Mouse (Mus musculus) G1E (cell line): ENCODE measurements around the gene Ank3. TPM values are rescaled to one million over a fixed set of nuclear protein-coding genes. Genes with fewer than 3 reads are reported as not detected.

Source experiments
- ATAC-seq: 2 replicates; pipeline ENCODE4 v1.8.0; 2016; ENCODE audit warnings: mild to moderate bottlenecking; ENCODE audit not compliant: insufficient number of reproducible peaks, poor library complexity, low FRiP score, severe bottlenecking; ENCODE audit errors: extremely low read depth
- DNase-seq: peaks from one replicate; pipeline ENCODE4 v3.0.0; 2012; ENCODE audit warnings: low spot score
- H3K27me3 ChIP-seq: 2 replicates; pipeline ENCODE4 v1.6.1; 2012; ENCODE audit warnings: mild to moderate bottlenecking, low read length, inconsistent platforms; ENCODE audit not compliant: insufficient read depth
- H3K36me3 ChIP-seq: replicated peaks from 2 replicates; pipeline ENCODE3; 2012; ENCODE audit warnings: mild to moderate bottlenecking, inconsistent platforms
- H3K4me1 ChIP-seq: 2 replicates; pipeline ENCODE4 v1.6.1; 2012; ENCODE audit warnings: low read depth, low read length, inconsistent platforms, mixed read lengths; ENCODE audit not compliant: insufficient read depth
- H3K4me3 ChIP-seq: 2 replicates; pipeline ENCODE4 v1.5.1; 2012; ENCODE audit warnings: low read depth, mild to moderate bottlenecking, inconsistent platforms, low read length, moderate library complexity, mixed read lengths
- H3K9me3 ChIP-seq: replicated peaks from 2 replicates; pipeline ENCODE4 v1.6.1; 2012; ENCODE audit warnings: inconsistent platforms
- CTCF ChIP-seq: IDR thresholded peaks from 2 replicates; pipeline ENCODE4 v1.5.1; 2012; ENCODE audit warnings: low read depth, low read length, inconsistent platforms, mixed read lengths
- GATA1 ChIP-seq: IDR thresholded peaks from 2 replicates; pipeline ENCODE4 v1.6.1; 2012; ENCODE audit warnings: borderline replicate concordance, low read length, inconsistent platforms, mixed read lengths
- GATA2 ChIP-seq: IDR thresholded peaks from 2 replicates; pipeline ENCODE4 v1.6.1; 2012; ENCODE audit warnings: low read depth, low read length, inconsistent platforms, borderline replicate concordance
- POLR2AphosphoS5 ChIP-seq: IDR thresholded peaks from 2 replicates; pipeline ENCODE4 v1.6.1; 2012; ENCODE audit warnings: low read depth, low read length, inconsistent platforms; ENCODE audit not compliant: insufficient replicate concordance
- TAL1 ChIP-seq: conservative IDR thresholded peaks from 2 replicates; pipeline ENCODE4 v1.6.1; 2012; ENCODE audit warnings: low read depth, low read length, inconsistent platforms, mixed read lengths
- polyA plus RNA-seq: library from polyadenylated mRNA; stranded (reverse); fragments of >175 nt; gene quantifications from 2 replicates; pipeline ENCODE4 v1.2.3, GENCODE M21; 2012
- total RNA-seq, 2 experiments: library from RNA; stranded (forward) in 1 of 2; stranded (reverse) in 1 of 2; fragments of 200-1000 nt in 1 of 2; fragments of >200 nt in 1 of 2; fragmentation: Nextera tagmentation in 1 of 2; gene quantifications; 2 replicates each; pipeline ENCODE4 v1.2.3; 2014 to 2017

Gene Ank3
- total and polyA plus RNA-seq, 3 experiments, result 0.98 TPM; not detected in 2

DNA sequence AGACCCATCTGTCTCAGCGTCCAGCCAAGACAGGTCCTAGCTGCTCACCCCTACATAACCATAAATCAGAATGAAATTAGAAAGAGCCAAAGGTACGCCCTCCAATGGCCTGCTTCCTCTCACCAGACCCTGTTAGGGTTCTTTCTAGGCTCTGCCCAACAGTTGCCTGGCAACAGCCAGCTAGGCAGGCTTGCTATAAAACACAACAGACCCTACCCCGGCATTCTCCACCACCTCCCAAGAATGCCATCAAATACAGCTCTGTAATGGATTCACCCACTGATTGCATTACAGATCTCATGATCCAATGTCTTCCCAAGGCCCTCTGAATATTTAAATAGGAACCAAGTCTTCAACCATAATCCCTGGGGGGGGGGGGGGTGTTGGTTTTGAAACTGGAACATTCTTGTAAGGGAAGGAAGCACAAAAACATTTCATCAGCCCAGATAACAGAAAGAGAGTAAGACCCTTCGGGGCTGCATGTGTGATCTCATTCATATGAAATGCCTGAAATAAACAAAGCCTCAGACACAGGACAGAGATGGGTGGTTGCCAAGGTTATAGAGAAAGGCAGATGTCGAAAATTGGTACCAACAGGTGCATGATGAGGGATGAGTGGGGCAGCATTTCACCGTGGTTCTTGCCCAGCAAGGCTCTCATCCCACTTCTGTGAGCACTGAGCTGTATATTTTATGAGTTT lies 415.4 kb downstream of the Ank3 start:
- Histone ChIP-seq H3K9me3 (peaks cover 43% of the 10 kb centered on the region), H3K36me3 (no peaks in the 10 kb centered on the region), H3K27me3 (no peaks in the 10 kb centered on the region), H3K4me3 (no peak overlapping the region), H3K4me1 (no peaks in the 10 kb centered on the region)
- DNase-seq (no peak), ATAC-seq (no peak)
- TF ChIP-seq POLR2AphosphoS5 (no peak), TAL1 (no peak), CTCF (no peak), GATA1 (no peak), GATA2 (no peak)

DNA sequence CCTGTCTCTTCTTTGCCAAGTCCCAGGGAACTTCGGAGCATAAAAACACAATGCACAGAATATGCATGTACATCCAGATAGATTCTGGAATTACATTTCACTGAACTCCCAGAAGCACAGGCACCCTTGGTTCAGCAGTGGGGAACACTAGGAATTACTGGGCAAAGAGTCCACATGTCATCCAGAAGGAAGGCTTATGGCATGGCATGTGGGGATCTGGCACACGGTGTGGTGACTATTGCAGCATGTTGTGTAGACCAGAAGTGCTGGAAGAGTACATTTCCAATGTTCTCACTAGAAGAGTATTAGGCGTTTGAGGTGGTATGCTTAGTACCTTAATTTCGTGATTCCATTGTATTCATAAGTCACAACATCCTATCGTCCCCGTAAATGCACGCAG lies 422.7 kb downstream of the Ank3 start:
- Histone ChIP-seq H3K9me3 (peaks cover 65% of the 10 kb centered on the region), H3K4me1 (no peaks in the 10 kb centered on the region), H3K36me3 (no peaks in the 10 kb centered on the region), H3K27me3 (no peaks in the 10 kb centered on the region), H3K4me3 (no peak overlapping the region)
- DNase-seq, result no peak
- TF ChIP-seq CTCF (no peak), TAL1 (no peak), GATA1 (no peak), GATA2 (no peak), POLR2AphosphoS5 (no peak)
- no peak for ATAC-seq

- H3K4me3 ChIP-seq, result no peak overlapping the region
- H3K27me3 ChIP-seq, result no peaks in the 10 kb centered on the region
- no peaks in the 10 kb centered on the region for H3K4me1 ChIP-seq
- H3K36me3 ChIP-seq, result no peaks in the 10 kb centered on the region
- ATAC-seq (no peak), DNase-seq (no peak)
- peaks cover 76% of the 10 kb centered on the region for H3K9me3 ChIP-seq
- no peak for TF ChIP-seq CTCF
These were observed 430.2 kb downstream of the Ank3 start for GRCm38 (mm10) chr10:69828770-69829169.

GRCm38 (mm10) chr10:69829236-69829635 lies 430.7 kb downstream of the Ank3 start:
- Histone ChIP-seq H3K4me1 (no peaks in the 10 kb centered on the region), H3K4me3 (no peak overlapping the region), H3K9me3 (peaks cover 76% of the 10 kb centered on the region), H3K27me3 (no peaks in the 10 kb centered on the region), H3K36me3 (no peaks in the 10 kb centered on the region)
- DNase-seq (no peak), ATAC-seq (no peak)
- no peak for TF ChIP-seq POLR2AphosphoS5
- no peak for TF ChIP-seq GATA2
- no peak for TF ChIP-seq GATA1
- no peak for TF ChIP-seq CTCF
- no peak for TF ChIP-seq TAL1

DNA sequence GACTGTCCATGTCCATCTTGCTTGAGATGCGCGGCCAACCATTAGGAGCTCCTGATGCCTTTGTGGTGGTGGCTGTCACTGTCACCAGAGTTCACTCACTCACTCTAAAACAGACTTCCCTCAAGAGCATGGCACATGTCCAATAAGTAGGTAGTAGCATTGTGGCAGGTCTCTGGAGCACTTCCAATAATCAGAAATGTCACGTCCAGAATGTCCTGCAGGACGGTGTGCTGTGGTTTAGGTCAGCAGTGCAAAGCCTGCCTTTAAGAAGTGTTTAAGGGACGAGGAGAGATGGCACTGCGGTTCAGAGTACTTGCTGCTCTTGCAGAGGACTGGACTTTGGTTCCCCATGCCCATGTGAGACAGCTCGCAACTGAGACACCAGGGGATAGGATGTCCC lies 433.0 kb downstream of the Ank3 start:
- ATAC-seq, result no peak
- Histone ChIP-seq H3K36me3 (no peaks in the 10 kb centered on the region), H3K4me3 (no peak overlapping the region), H3K9me3 (peaks cover 64% of the 10 kb centered on the region), H3K4me1 (no peaks in the 10 kb centered on the region), H3K27me3 (no peaks in the 10 kb centered on the region)
- DNase-seq, result no peak
- no peak for TF ChIP-seq GATA1
- no peak for TF ChIP-seq TAL1

DNA sequence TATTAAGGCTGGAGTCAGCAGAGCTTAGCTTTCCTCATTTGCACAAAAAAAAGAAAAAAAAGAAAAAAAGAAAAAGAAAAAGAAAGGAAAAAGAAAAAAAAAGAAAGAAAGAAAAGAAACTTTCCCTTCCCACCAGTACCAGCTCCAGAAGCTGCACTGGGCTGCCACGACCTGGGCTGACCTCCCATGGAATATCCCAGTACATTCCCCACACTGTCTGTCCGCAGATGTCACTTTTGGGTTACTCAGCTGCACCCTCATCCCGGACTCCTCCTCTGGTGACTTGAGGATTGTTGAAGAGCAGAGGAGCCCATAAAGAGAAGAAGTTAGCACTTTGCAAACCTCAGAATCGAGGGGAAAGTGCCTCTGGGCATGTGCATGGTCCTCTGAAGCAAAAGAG lies 433.7 kb downstream of the Ank3 start:
- TF ChIP-seq POLR2AphosphoS5 (no peak), CTCF (no peak), TAL1 (no peak), GATA2 (no peak), GATA1 (no peak)
- Histone ChIP-seq H3K36me3 (no peaks in the 10 kb centered on the region), H3K9me3 (peaks cover 59% of the 10 kb centered on the region), H3K4me1 (no peaks in the 10 kb centered on the region), H3K27me3 (no peaks in the 10 kb centered on the region), H3K4me3 (no peak overlapping the region)
- DNase-seq (no peak), ATAC-seq (no peak)

DNA sequence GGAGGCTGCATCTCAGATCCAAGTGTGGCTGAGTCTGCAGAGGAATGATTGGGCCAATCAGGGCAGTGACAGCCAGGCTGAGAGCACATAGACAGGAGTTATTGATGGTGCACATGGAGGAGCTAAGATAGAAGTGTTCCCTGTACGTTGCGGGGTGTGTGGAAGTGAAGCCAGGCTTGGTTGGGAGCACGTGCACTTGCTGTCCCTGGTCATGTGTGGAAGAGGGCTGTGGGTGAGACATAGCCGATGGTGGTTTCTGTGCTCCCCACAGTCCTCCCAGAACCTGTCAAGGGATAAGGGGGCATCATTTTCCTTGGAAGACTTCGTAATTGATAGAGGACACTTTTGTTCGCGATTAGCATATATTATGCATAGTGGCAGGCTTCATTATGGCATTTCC lies 434.2 kb downstream of the Ank3 start:
- TF ChIP-seq TAL1 (no peak), GATA1 (no peak), CTCF (no peak), GATA2 (no peak), POLR2AphosphoS5 (no peak)
- Histone ChIP-seq H3K4me3 (no peak overlapping the region), H3K4me1 (no peaks in the 10 kb centered on the region), H3K36me3 (no peaks in the 10 kb centered on the region), H3K9me3 (peaks cover 55% of the 10 kb centered on the region), H3K27me3 (no peaks in the 10 kb centered on the region)
- ATAC-seq, result no peak
- no peak for DNase-seq
